Mouse (Mus musculus): ENCODE measurements around the gene Nfkbiz. TPM values are rescaled to one million over a fixed set of nuclear protein-coding genes. Genes with fewer than 3 reads are reported as not detected.

The Nfkbiz gene
- polyA plus RNA-seq, 2 experiments, result 5.0 to 9.2 TPM

- Histone ChIP-seq H3K27me3 (ENCODE audit: control insufficient read depth, insufficient read depth, low read length) (no peaks in the 10 kb centered on the region), H3K4me2 (replicated peaks; ENCODE audit: low read depth, low read length, severe bottlenecking) (no peak overlapping the region), H3K27ac (replicated peaks; ENCODE audit: low read depth, low read length) (no peak overlapping the region), H3K9me3 (ENCODE audit: control insufficient read depth, low read length) (no peaks in the 10 kb centered on the region), H3K4me1 (ENCODE audit: control insufficient read depth, insufficient read depth, low read length) (peaks cover 10% of the 10 kb centered on the region), H3K36me3 (ENCODE audit: control insufficient read depth, insufficient read depth, low read length) (peaks cover 54% of the 10 kb centered on the region), H3K9ac (ENCODE audit: low read depth, low read length, severe bottlenecking) (no peak overlapping the region), H3K4me3 (replicated peaks; ENCODE audit: low read length) (no peak overlapping the region)
- WGBS, result 94% methylated on average over 28 of the region's 28 CpGs
- no peak for DNase-seq (ENCODE audit: low spot score)
- no peak for ATAC-seq (ENCODE audit: low FRiP score, low read depth)
- TF ChIP-seq POLR2A (IDR thresholded peaks at IDR 0.05; ENCODE audit: borderline replicate concordance, extremely low read depth, insufficient read depth, insufficient read length), result no peak
Observed at GRCm38 (mm10) chr16:55817717-55818515, 20.8 kb downstream of the Nfkbiz start.

GRCm38 (mm10) chr16:55816202-55816941 is 22.3 kb downstream of the Nfkbiz start:
- ATAC-seq (ENCODE audit: low FRiP score, low read depth), result no peak

GRCm38 (mm10) chr16:55815466-55815865 is 23.2 kb downstream of the Nfkbiz start:
- H3K27me3 ChIP-seq (ENCODE audit: control insufficient read depth, insufficient read depth, low read length), result no peaks in the 10 kb centered on the region
- H3K9ac ChIP-seq (ENCODE audit: low read depth, low read length, severe bottlenecking), result no peak overlapping the region
- H3K4me1 ChIP-seq (ENCODE audit: control insufficient read depth, insufficient read depth, low read length), result peaks cover 9% of the 10 kb centered on the region
- H3K9me3 ChIP-seq (ENCODE audit: control insufficient read depth, low read length), result no peaks in the 10 kb centered on the region
- no peak for TF ChIP-seq POLR2A (IDR thresholded peaks at IDR 0.05; ENCODE audit: borderline replicate concordance, extremely low read depth, insufficient read depth, insufficient read length)
- DNase-seq (ENCODE audit: low spot score) (no peak), ATAC-seq (ENCODE audit: low FRiP score, low read depth) (no peak)
- H3K36me3 ChIP-seq (ENCODE audit: control insufficient read depth, insufficient read depth, low read length), result peaks cover 73% of the 10 kb centered on the region
- H3K4me3 ChIP-seq (replicated peaks; ENCODE audit: low read length), result no peak overlapping the region
- WGBS, result 83% methylated on average over 14 of the region's 14 CpGs
- H3K4me2 ChIP-seq (replicated peaks; ENCODE audit: low read depth, low read length, severe bottlenecking), result no peak overlapping the region
- no peak overlapping the region for H3K27ac ChIP-seq (replicated peaks; ENCODE audit: low read depth, low read length)

More at GRCm38 (mm10) chr16:55816202-55816941, 22.3 kb downstream of the Nfkbiz start:
- Histone ChIP-seq H3K9me3 (ENCODE audit: control insufficient read depth, low read length) (no peaks in the 10 kb centered on the region), H3K36me3 (ENCODE audit: control insufficient read depth, insufficient read depth, low read length) (peaks cover 65% of the 10 kb centered on the region), H3K9ac (ENCODE audit: low read depth, low read length, severe bottlenecking) (no peak overlapping the region), H3K4me1 (ENCODE audit: control insufficient read depth, insufficient read depth, low read length) (peaks cover 9% of the 10 kb centered on the region), H3K4me2 (replicated peaks; ENCODE audit: low read depth, low read length, severe bottlenecking) (no peak overlapping the region), H3K27me3 (ENCODE audit: control insufficient read depth, insufficient read depth, low read length) (no peaks in the 10 kb centered on the region), H3K4me3 (replicated peaks; ENCODE audit: low read length) (no peak overlapping the region), H3K27ac (replicated peaks; ENCODE audit: low read depth, low read length) (no peak overlapping the region)
- no peak for DNase-seq (ENCODE audit: low spot score)
- TF ChIP-seq POLR2A (IDR thresholded peaks at IDR 0.05; ENCODE audit: borderline replicate concordance, extremely low read depth, insufficient read depth, insufficient read length), result no peak
- WGBS, result 95% methylated on average over 13 of the region's 13 CpGs

GRCm38 (mm10) chr16:55814686-55815085 is 24.0 kb downstream of the Nfkbiz start:
- no peak for DNase-seq (ENCODE audit: low spot score)
- ATAC-seq (ENCODE audit: low FRiP score, low read depth), result no peak
- Histone ChIP-seq H3K4me2 (replicated peaks; ENCODE audit: low read depth, low read length, severe bottlenecking) (no peak overlapping the region), H3K4me1 (ENCODE audit: control insufficient read depth, insufficient read depth, low read length) (peaks cover 8% of the 10 kb centered on the region; the same call in 1 of the 2 replicates), H3K9ac (ENCODE audit: low read depth, low read length, severe bottlenecking) (no peak overlapping the region), H3K9me3 (ENCODE audit: control insufficient read depth, low read length) (no peaks in the 10 kb centered on the region), H3K27me3 (ENCODE audit: control insufficient read depth, insufficient read depth, low read length) (no peaks in the 10 kb centered on the region), H3K4me3 (replicated peaks; ENCODE audit: low read length) (no peak overlapping the region), H3K36me3 (ENCODE audit: control insufficient read depth, insufficient read depth, low read length) (peaks cover 77% of the 10 kb centered on the region), H3K27ac (replicated peaks; ENCODE audit: low read depth, low read length) (no peak overlapping the region)
- no peak for TF ChIP-seq POLR2A (IDR thresholded peaks at IDR 0.05; ENCODE audit: borderline replicate concordance, extremely low read depth, insufficient read depth, insufficient read length)
- 92% methylated on average over 6 of the region's 6 CpGs for WGBS

- peaks cover 77% of the 10 kb centered on the region for H3K36me3 ChIP-seq (ENCODE audit: control insufficient read depth, insufficient read depth, low read length)
- no peak for TF ChIP-seq POLR2A (IDR thresholded peaks at IDR 0.05; ENCODE audit: borderline replicate concordance, extremely low read depth, insufficient read depth, insufficient read length)
- WGBS, result 76% methylated on average over 15 of the region's 15 CpGs
- H3K4me3 ChIP-seq (replicated peaks; ENCODE audit: low read length), result no peak overlapping the region
- no peak for ATAC-seq (ENCODE audit: low FRiP score, low read depth)
- no peaks in the 10 kb centered on the region for H3K27me3 ChIP-seq (ENCODE audit: control insufficient read depth, insufficient read depth, low read length)
- no peaks in the 10 kb centered on the region for H3K9me3 ChIP-seq (ENCODE audit: control insufficient read depth, low read length)
- DNase-seq (ENCODE audit: low spot score), result no peak
- no peak overlapping the region for H3K9ac ChIP-seq (ENCODE audit: low read depth, low read length, severe bottlenecking)
- peaks cover 1% of the 10 kb centered on the region; the same call in 1 of the 2 replicates for H3K4me1 ChIP-seq (ENCODE audit: control insufficient read depth, insufficient read depth, low read length)
- no peak overlapping the region for H3K27ac ChIP-seq (replicated peaks; ENCODE audit: low read depth, low read length)
- H3K4me2 ChIP-seq (replicated peaks; ENCODE audit: low read depth, low read length, severe bottlenecking), result no peak overlapping the region
Observed at GRCm38 (mm10) chr16:55813916-55814315, 24.8 kb downstream of the Nfkbiz start.

All from limb, embryonic 14.5 days (tissue).